Mouse (Mus musculus) liver, embryonic 16.5 days (tissue): ENCODE results near the gene Ms4a6c. TPM values are rescaled to one million over a fixed set of nuclear protein-coding genes. Genes with fewer than 3 reads are reported as not detected.
"Not testable (repeated sequence)": the region's sequence is repeated elsewhere in the genome, so short reads cannot be mapped to it uniquely, and the experiment has no call there.

Experiments
- ATAC-seq: fragments of 200-750 bp; cut with Nextera tagmentation; 2 replicates; pipeline ENCODE4 v1.8.0; 2017; ENCODE audit warnings: low read depth, mild to moderate bottlenecking, moderate number of reproducible peaks, moderate library complexity
- H3K27ac ChIP-seq: fragments of 300-500 bp; sonication (generic); 2 replicates; pipeline ENCODE4 v1.5.1; 2014; ENCODE audit warnings: mild to moderate bottlenecking, low read length
- H3K27me3 ChIP-seq: fragments of 300-500 bp; sonication (generic); 2 replicates; pipeline ENCODE4 v1.6.1; 2014; ENCODE audit warnings: low read depth, low read length, mixed read lengths; ENCODE audit not compliant: control insufficient read depth, insufficient read depth
- H3K36me3 ChIP-seq: fragments of 300-500 bp; sonication (generic); 2 replicates; pipeline ENCODE4 v1.6.1; 2014; ENCODE audit warnings: mild to moderate bottlenecking; ENCODE audit not compliant: control insufficient read depth, insufficient read depth
- H3K4me1 ChIP-seq: fragments of 300-500 bp; sonication (generic); 2 replicates; pipeline ENCODE4 v1.6.1; 2014; ENCODE audit warnings: low read depth, low read length, mixed read lengths; ENCODE audit not compliant: control insufficient read depth
- H3K4me2 ChIP-seq: fragments of 300-500 bp; sonication (generic); 2 replicates; pipeline ENCODE4 v1.6.1; 2014; ENCODE audit warnings: low read depth, low read length, mixed read lengths
- H3K4me3 ChIP-seq: fragments of 300-500 bp; sonication (generic); 2 replicates; pipeline ENCODE4 v1.5.1; 2014; ENCODE audit warnings: low read depth, mild to moderate bottlenecking, low read length
- H3K9ac ChIP-seq: fragments of 300-500 bp; sonication (generic); 2 replicates; pipeline ENCODE4 v1.6.1; 2014; ENCODE audit warnings: low read depth, low read length
- H3K9me3 ChIP-seq: fragments of 300-500 bp; sonication (generic); replicated peaks from 2 replicates; pipeline ENCODE4 v1.6.1; 2016; ENCODE audit warnings: low read length; ENCODE audit not compliant: control insufficient read depth
- WGBS: fragments of 180-500 bp; shearing (Covaris S2); extraction: QIAGEN DNeasy Blood & Tissue Kit; methylation state at CpG from one replicate; pipeline ENCODE4 v1.1.7; 2014; ENCODE audit not compliant: insufficient replicate concordance; 5-methylcytosine and 5-hydroxymethylcytosine counted together
- polyA plus RNA-seq: library from polyadenylated mRNA; unstranded; fragments of >200 nt; fragmentation: Nextera tagmentation; extraction: Ambion mirVana; gene quantifications from 2 replicates; pipeline ENCODE4 v1.2.1, GENCODE M21; 2015

Gene Ms4a6c
- polyA plus RNA-seq, 1 experiment from 2014 or later = 8.0 TPM

- no peak for ATAC-seq
Observed at GRCm38 (mm10) chr19:11492671-11493070, 23.5 kb downstream of the Ms4a6c start.

GRCm38 (mm10) chr19:11494519-11494918 lies 25.4 kb downstream of the Ms4a6c start:
- Histone ChIP-seq H3K4me1 (no peaks in the 10 kb centered on the region), H3K27me3 (no peaks in the 10 kb centered on the region), H3K4me3 (no peak overlapping the region), H3K4me2 (no peak overlapping the region), H3K27ac (no peak overlapping the region), H3K9me3 (no peaks in the 10 kb centered on the region), H3K9ac (no peak overlapping the region), H3K36me3 (no peaks in the 10 kb centered on the region)
- WGBS = 53% methylated on average over 3 of the region's 3 CpGs
- no peak for ATAC-seq

More at GRCm38 (mm10) chr19:11492671-11493070, 23.5 kb downstream of the Ms4a6c start:
- H3K9ac ChIP-seq = no peak overlapping the region
- no peak overlapping the region for H3K4me2 ChIP-seq
- no peaks in the 10 kb centered on the region for H3K4me1 ChIP-seq
- no peaks in the 10 kb centered on the region for H3K27me3 ChIP-seq
- no peak overlapping the region for H3K27ac ChIP-seq
- no peaks in the 10 kb centered on the region for H3K36me3 ChIP-seq
- H3K4me3 ChIP-seq = no peak overlapping the region
- 62% methylated on average over 1 of the region's 1 CpGs for WGBS
- H3K9me3 ChIP-seq = no peaks in the 10 kb centered on the region

GRCm38 (mm10) chr19:11496361-11496760 lies 27.2 kb downstream of the Ms4a6c start:
- H3K4me1 ChIP-seq = no peaks in the 10 kb centered on the region
- no peaks in the 10 kb centered on the region for H3K36me3 ChIP-seq
- H3K4me2 ChIP-seq = no peak overlapping the region
- no peaks in the 10 kb centered on the region for H3K9me3 ChIP-seq
- no peak overlapping the region for H3K4me3 ChIP-seq
- no peak for ATAC-seq
- no peak overlapping the region for H3K27ac ChIP-seq
- no peak overlapping the region for H3K9ac ChIP-seq
- no peaks in the 10 kb centered on the region for H3K27me3 ChIP-seq
- WGBS = 66% methylated on average over 6 of the region's 6 CpGs

GRCm38 (mm10) chr19:11497300-11497699 lies 28.1 kb downstream of the Ms4a6c start:
- not testable (repeated sequence) for H3K9ac ChIP-seq, H3K9me3 ChIP-seq, H3K4me3 ChIP-seq, H3K27ac ChIP-seq, H3K4me1 ChIP-seq, H3K36me3 ChIP-seq, H3K4me2 ChIP-seq, ATAC-seq, H3K27me3 ChIP-seq
- 36% methylated on average over 1 of the region's 1 CpGs for WGBS

- WGBS = 56% methylated on average over 1 of the region's 1 CpGs
- Histone ChIP-seq H3K4me3 (no peak overlapping the region), H3K9ac (no peak overlapping the region), H3K4me1 (no peaks in the 10 kb centered on the region), H3K27ac (no peak overlapping the region), H3K4me2 (no peak overlapping the region), H3K36me3 (no peaks in the 10 kb centered on the region), H3K9me3 (no peaks in the 10 kb centered on the region), H3K27me3 (no peaks in the 10 kb centered on the region)
- ATAC-seq = no peak
Observed at GRCm38 (mm10) chr19:11500796-11501195, 31.6 kb downstream of the Ms4a6c start.

- H3K36me3 ChIP-seq = no peaks in the 10 kb centered on the region
- no peak for ATAC-seq
- 66% methylated on average over 4 of the region's 4 CpGs for WGBS
- no peaks in the 10 kb centered on the region for H3K4me1 ChIP-seq
- H3K27ac ChIP-seq = no peak overlapping the region
- no peaks in the 10 kb centered on the region for H3K9me3 ChIP-seq
- no peaks in the 10 kb centered on the region for H3K27me3 ChIP-seq
- H3K9ac ChIP-seq = no peak overlapping the region
- H3K4me3 ChIP-seq = no peak overlapping the region
- H3K4me2 ChIP-seq = no peak overlapping the region
Observed at GRCm38 (mm10) chr19:11501326-11501725, 32.2 kb downstream of the Ms4a6c start.

GRCm38 (mm10) chr19:11504857-11505256 lies 35.7 kb downstream of the Ms4a6c start:
- 65% methylated on average over 1 of the region's 1 CpGs for WGBS
- Histone ChIP-seq H3K36me3 (no peaks in the 10 kb centered on the region), H3K4me1 (no peaks in the 10 kb centered on the region), H3K9ac (no peak overlapping the region), H3K4me3 (no peak overlapping the region), H3K9me3 (no peaks in the 10 kb centered on the region), H3K27ac (no peak overlapping the region), H3K27me3 (no peaks in the 10 kb centered on the region), H3K4me2 (no peak overlapping the region)
- no peak for ATAC-seq

- H3K4me2 ChIP-seq = no peak overlapping the region
- no peaks in the 10 kb centered on the region for H3K27me3 ChIP-seq
- 29% methylated on average over 1 of the region's 1 CpGs for WGBS
- H3K9ac ChIP-seq = no peak overlapping the region
- H3K4me3 ChIP-seq = no peak overlapping the region
- H3K27ac ChIP-seq = no peak overlapping the region
- ATAC-seq = no peak
- no peaks in the 10 kb centered on the region for H3K36me3 ChIP-seq
- H3K4me1 ChIP-seq = no peaks in the 10 kb centered on the region
- H3K9me3 ChIP-seq = no peaks in the 10 kb centered on the region
Observed at GRCm38 (mm10) chr19:11513458-11513857, 44.3 kb downstream of the Ms4a6c start.

- no peak for ATAC-seq
- H3K36me3 ChIP-seq = no peaks in the 10 kb centered on the region
- H3K27ac ChIP-seq = no peak within 1 kb of the TSS
- H3K9ac ChIP-seq = no peak within 1 kb of the TSS
- no peak within 1 kb of the TSS for H3K4me2 ChIP-seq
- no peaks in the 10 kb centered on the region for H3K9me3 ChIP-seq
- no peak within 1 kb of the TSS for H3K4me3 ChIP-seq
- H3K27me3 ChIP-seq = no peaks in the 10 kb centered on the region
- no peaks in the 10 kb centered on the region for H3K4me1 ChIP-seq
Observed at GRCm38 (mm10) chr19:11516246-11516645, 47.1 kb downstream of the Ms4a6c start, which contains the start of gene Ms4a6b. Gene Ms4a6b, plus strand, starts transcription at chr19:11516512.
